Mouse (Mus musculus): Measurements from ENCODE around the gene Eef1b2. TPM values are rescaled to one million over a fixed set of nuclear protein-coding genes. Genes with fewer than 3 reads are reported as not detected.

The Eef1b2 gene
- total and polyA plus RNA-seq, 3 experiments: 1,302 to 1,881 (median 1,842) TPM

- TF ChIP-seq ZNF384 (IDR thresholded peaks at IDR 0.05; ENCODE audit: low read depth, low read length) (no peak), JUN (IDR thresholded peaks at IDR 0.05; ENCODE audit: insufficient read depth, low read depth, low read length) (no peak), TBP (conservative IDR thresholded peaks at IDR 0.05; ENCODE audit: low read depth, low read length) (no peak), IRF4 (IDR thresholded peaks at IDR 0.05; ENCODE audit: low read depth, low read length) (no peak), BHLHE40 (IDR thresholded peaks at IDR 0.05; ENCODE audit: low read depth, low read length) (no peak), ELF1 (IDR thresholded peaks at IDR 0.05; ENCODE audit: low read depth, low read length) (no peak), ETS1 (conservative IDR thresholded peaks at IDR 0.05; ENCODE audit: low read depth, low read length) (no peak), GABPA (IDR thresholded peaks at IDR 0.05; ENCODE audit: insufficient replicate concordance, low read depth, low read length) (no peak), RAD21 (IDR thresholded peaks at IDR 0.05; ENCODE audit: low read depth, low read length) (no peak), CHD2 (IDR thresholded peaks at IDR 0.05; ENCODE audit: low read length) (no peak), CTCF (conservative IDR thresholded peaks at IDR 0.05 in 1 of 2, IDR thresholded peaks at IDR 0.05 in 1 of 2; ENCODE audit: low read depth in 2 of 2, low read length in 2 of 2) (no peak), TCF12 (IDR thresholded peaks at IDR 0.05; ENCODE audit: low read depth, low read length) (no peak), NELFE (IDR thresholded peaks at IDR 0.05; ENCODE audit: low read depth, low read length) (no peak), EP300 (IDR thresholded peaks at IDR 0.05; ENCODE audit: low read length) (no peak), MAFK (IDR thresholded peaks at IDR 0.05; ENCODE audit: insufficient replicate concordance, low read length) (no peak), SIN3A (IDR thresholded peaks at IDR 0.05; ENCODE audit: low read length) (no peak), POLR2A (IDR thresholded peaks at IDR 0.05; ENCODE audit: low read depth, low read length) (no peak), KAT2A (IDR thresholded peaks at IDR 0.05; ENCODE audit: insufficient replicate concordance, low read length) (no peak), MXI1 (IDR thresholded peaks at IDR 0.05; ENCODE audit: low read depth, low read length) (no peak), USF1 (IDR thresholded peaks at IDR 0.05; ENCODE audit: low read depth, low read length) (no peak)
Measured at GRCm38 (mm10) chr1:63131766-63132165, 44.9 kb upstream of the Eef1b2 start.

GRCm38 (mm10) chr1:63134530-63134929, 42.1 kb upstream of the Eef1b2 start:
- TF ChIP-seq CTCF (conservative IDR thresholded peaks at IDR 0.05 in 1 of 2, IDR thresholded peaks at IDR 0.05 in 1 of 2; ENCODE audit: low read depth in 2 of 2, low read length in 2 of 2): no peak
- TF ChIP-seq ZMIZ1 (IDR thresholded peaks at IDR 0.05; ENCODE audit: low read depth, low read length): no peak
- TF ChIP-seq ZNF384 (IDR thresholded peaks at IDR 0.05; ENCODE audit: low read depth, low read length): no peak
- no peak for TF ChIP-seq ZKSCAN1 (IDR thresholded peaks at IDR 0.05; ENCODE audit: borderline replicate concordance, low read depth, low read length)
- no peak for TF ChIP-seq PAX5 (IDR thresholded peaks at IDR 0.05; ENCODE audit: low read length)
- no peak for TF ChIP-seq SMC3 (IDR thresholded peaks at IDR 0.05; ENCODE audit: low read depth, low read length)
- TF ChIP-seq CHD1 (IDR thresholded peaks at IDR 0.05; ENCODE audit: low read depth, low read length): no peak
- TF ChIP-seq USF2 (conservative IDR thresholded peaks at IDR 0.05; ENCODE audit: low read depth, low read length): no peak
- TF ChIP-seq SIN3A (IDR thresholded peaks at IDR 0.05; ENCODE audit: low read length): no peak
- no peak for TF ChIP-seq RCOR1 (conservative IDR thresholded peaks at IDR 0.05; ENCODE audit: low read depth, low read length)
- no peak for TF ChIP-seq ZC3H11A (IDR thresholded peaks at IDR 0.05; ENCODE audit: low read depth, low read length)
- Histone ChIP-seq H3K36me3 (replicated peaks in 1 of 2; ENCODE audit: control insufficient read depth in 1 of 2, insufficient read depth in 1 of 2, low read length in 1 of 2) (peaks cover 4 to 19% of the 10 kb centered on the region in 2 experiments), H3K4me1 (ENCODE audit: control insufficient read depth in 1 of 2, insufficient read depth in 2 of 2) (peaks cover 2 to 15% of the 10 kb centered on the region in 2 experiments; a peak in 3 of 4 replicates), H3K79me2 (replicated peaks; ENCODE audit: control insufficient read depth, extremely low read depth, insufficient read depth, poor library complexity, severe bottlenecking) (no peaks in the 10 kb centered on the region), H3K9me3 (replicated peaks; ENCODE audit: low read length) (no peaks in the 10 kb centered on the region), H3K27ac (ENCODE audit: insufficient read depth, low read depth) (no peak overlapping the region), H3K4me3 (replicated peaks in 1 of 3; ENCODE audit: low read depth in 2 of 3, low read length in 2 of 3, poor library complexity in 1 of 3) (no peak overlapping the region), H3K4me2 (ENCODE audit: insufficient read depth, low read depth, poor library complexity, severe bottlenecking) (no peak overlapping the region), H3K9ac (ENCODE audit: insufficient read depth, low read depth) (no peak overlapping the region), H3K27me3 (replicated peaks) (no peaks in the 10 kb centered on the region)
- no peak for DNase-seq (ENCODE audit: extremely low read depth)
- in situ Hi-C loops (cut with MboI; ENCODE audit: low pct_ligation_motif_present, low pct_unique_long_range_greater_than_20kb, low sequenced_read_pairs) (no loop called here), dilution Hi-C loops (cut with MboI; ENCODE audit: extremely low pct_ligation_motif_present, extremely low pct_unique_long_range_greater_than_20kb, low sequenced_read_pairs) (no loop called here)

More at GRCm38 (mm10) chr1:63131766-63132165, 44.9 kb upstream of the Eef1b2 start:
- Histone ChIP-seq H3K27ac (ENCODE audit: insufficient read depth, low read depth) (no peak overlapping the region), H3K27me3 (replicated peaks) (no peaks in the 10 kb centered on the region), H3K4me3 (replicated peaks in 1 of 3; ENCODE audit: low read depth in 2 of 3, low read length in 2 of 3, poor library complexity in 1 of 3) (no peak overlapping the region), H3K9me3 (replicated peaks; ENCODE audit: low read length) (no peaks in the 10 kb centered on the region), H3K9ac (ENCODE audit: insufficient read depth, low read depth) (no peak overlapping the region), H3K36me3 (replicated peaks in 1 of 2; ENCODE audit: control insufficient read depth in 1 of 2, insufficient read depth in 1 of 2, low read length in 1 of 2) (peaks cover 0 to 18% of the 10 kb centered on the region in 2 experiments), H3K79me2 (replicated peaks; ENCODE audit: control insufficient read depth, extremely low read depth, insufficient read depth, poor library complexity, severe bottlenecking) (no peaks in the 10 kb centered on the region), H3K4me1 (ENCODE audit: control insufficient read depth in 1 of 2, insufficient read depth in 2 of 2) (peaks cover 2 to 19% of the 10 kb centered on the region in 2 experiments; a peak in 3 of 4 replicates), H3K4me2 (ENCODE audit: insufficient read depth, low read depth, poor library complexity, severe bottlenecking) (no peak overlapping the region)
- DNase-seq (ENCODE audit: extremely low read depth): no peak
- dilution Hi-C loops (cut with MboI; ENCODE audit: extremely low pct_ligation_motif_present, extremely low pct_unique_long_range_greater_than_20kb, low sequenced_read_pairs): no loop called here
- in situ Hi-C loops (cut with MboI; ENCODE audit: low pct_ligation_motif_present, low pct_unique_long_range_greater_than_20kb, low sequenced_read_pairs): no loop called here

All from CH12.LX (cell line).